Mouse (Mus musculus) heart, embryonic 14.5 days (tissue): ENCODE data around the gene Pcgf1. TPM values are rescaled to one million over a fixed set of nuclear protein-coding genes. Genes with fewer than 3 reads are reported as not detected.

Experiments
- ATAC-seq: fragments of 200-750 bp; cut with Nextera tagmentation; 2 replicates; pipeline ENCODE4 v1.8.0; 2017; ENCODE audit warnings: low read depth, moderate TSS enrichment; ENCODE audit not compliant: insufficient number of reproducible peaks, insufficient read depth, low FRiP score
- H3K27ac ChIP-seq, 2 experiments: fragments of 200-500 bp in 1 of 2; fragments of 300-500 bp in 1 of 2; sonication (generic) in 1 of 2; replicated peaks in 1 of 2; 2 replicates each; pipeline ENCODE4 v1.5.1; 2012 to 2014; ENCODE audit warnings: low read depth in 2 of 2, low read length in 2 of 2, control low read depth in 1 of 2, mild to moderate bottlenecking in 1 of 2, mixed read lengths in 1 of 2; ENCODE audit not compliant: control insufficient read depth in 1 of 2, insufficient read depth in 1 of 2
- H3K27me3 ChIP-seq: fragments of 300-500 bp; sonication (generic); 2 replicates; pipeline ENCODE4 v1.6.1; 2014; ENCODE audit warnings: mild to moderate bottlenecking, low read length, control low read depth; ENCODE audit not compliant: control insufficient read depth, insufficient read depth
- H3K36me3 ChIP-seq: fragments of 300-500 bp; sonication (generic); 2 replicates; pipeline ENCODE4 v1.6.1; 2014; ENCODE audit warnings: mild to moderate bottlenecking, control low read depth, low read length, mixed read lengths; ENCODE audit not compliant: control insufficient read depth, insufficient read depth
- H3K4me1 ChIP-seq, 2 experiments: fragments of 200-500 bp in 1 of 2; fragments of 300-500 bp in 1 of 2; sonication (generic) in 1 of 2; 2 replicates each; pipeline ENCODE4 v1.6.1; 2012 to 2014; ENCODE audit warnings: low read length in 2 of 2, control low read depth in 1 of 2, mixed read lengths in 1 of 2; ENCODE audit not compliant: control insufficient read depth in 2 of 2, insufficient read depth in 2 of 2
- H3K4me2 ChIP-seq: fragments of 300-500 bp; sonication (generic); 2 replicates; pipeline ENCODE4 v1.6.1; 2014; ENCODE audit warnings: mild to moderate bottlenecking, low read length
- H3K4me3 ChIP-seq, 2 experiments: fragments of 200-500 bp in 1 of 2; fragments of 300-500 bp in 1 of 2; sonication (generic) in 1 of 2; 2 replicates each; pipeline ENCODE4 v1.5.1; 2012 to 2014; ENCODE audit warnings: low read length in 2 of 2, mild to moderate bottlenecking in 2 of 2, control low read depth in 1 of 2, low read depth in 1 of 2, moderate library complexity in 1 of 2; ENCODE audit not compliant: control insufficient read depth in 1 of 2, insufficient read depth in 1 of 2
- H3K9ac ChIP-seq: fragments of 300-500 bp; sonication (generic); 2 replicates; pipeline ENCODE4 v1.6.1; 2014; ENCODE audit warnings: mild to moderate bottlenecking, low read length
- H3K9me3 ChIP-seq: fragments of 300-500 bp; sonication (generic); 2 replicates; pipeline ENCODE4 v1.6.1; 2016; ENCODE audit warnings: low read length, control low read depth; ENCODE audit not compliant: control insufficient read depth
- WGBS: fragments of 180-500 bp; shearing (Covaris S2); extraction: QIAGEN DNeasy Blood & Tissue Kit; methylation state at CpG from one replicate; pipeline ENCODE4 v1.1.7; 2014; 5-methylcytosine and 5-hydroxymethylcytosine counted together
- polyA plus RNA-seq: library from polyadenylated mRNA; unstranded; fragments of >200 nt; fragmentation: Nextera tagmentation; extraction: Ambion mirVana; gene quantifications from 2 replicates; pipeline ENCODE4 v1.2.1, GENCODE M21; 2014

The Pcgf1 gene
- polyA plus RNA-seq, 1 experiment from 2014 or later, result 16.8 TPM

GRCm38 (mm10) chr6:83034463-83035055, 43.1 kb upstream of the Pcgf1 start:
- 34% methylated on average over 5 of the region's 5 CpGs for WGBS
- Histone ChIP-seq H3K4me2 (peak overlapping the region; percentile 92), H3K27ac (no peak overlapping the region), H3K4me1 (peaks cover 17 to 19% of the 10 kb centered on the region in 2 experiments), H3K27me3 (peaks cover 12% of the 10 kb centered on the region), H3K9ac (peak overlapping the region; percentile 83; the same call in 1 of the 2 replicates), H3K4me3 (peak overlapping the region; percentile 68 to 75), H3K9me3 (no peaks in the 10 kb centered on the region), H3K36me3 (0 out of 2 replicates have a peak, but pooled peaks cover 4% of the 10 kb centered on the region)
- ATAC-seq, result no peak

GRCm38 (mm10) chr6:83037188-83037587, 40.5 kb upstream of the Pcgf1 start:
- no peak overlapping the region for H3K9ac ChIP-seq
- peaks cover 5 to 12% of the 10 kb centered on the region in 2 experiments; a peak in 3 of 4 replicates for H3K4me1 ChIP-seq
- H3K4me3 ChIP-seq, result no peak overlapping the region
- ATAC-seq, result no peak
- no peaks in the 10 kb centered on the region for H3K9me3 ChIP-seq
- H3K27me3 ChIP-seq, result peaks cover 1% of the 10 kb centered on the region
- no peaks in the 10 kb centered on the region for H3K36me3 ChIP-seq
- no peak overlapping the region for H3K27ac ChIP-seq
- WGBS, result 83% methylated on average over 8 of the region's 8 CpGs
- H3K4me2 ChIP-seq, result no peak overlapping the region

- Histone ChIP-seq H3K27me3 (no peaks in the 10 kb centered on the region; the same call in 1 of the 2 replicates), H3K36me3 (no peaks in the 10 kb centered on the region), H3K4me2 (peak overlapping the region; percentile 52), H3K27ac (no peak overlapping the region), H3K9ac (no peak overlapping the region; the same call in 1 of the 2 replicates), H3K4me1 (peaks cover 5 to 11% of the 10 kb centered on the region in 2 experiments; a peak in 2 of 4 replicates), H3K4me3 (peak overlapping the region; percentile 13 to 22; a peak in 2 of 4 replicates), H3K9me3 (no peaks in the 10 kb centered on the region)
- 14% methylated on average over 24 of the region's 24 CpGs for WGBS
- ATAC-seq, result 0 out of 2 replicates have a peak, but pooled peaks have one; percentile 22
Measured at GRCm38 (mm10) chr6:83038496-83039012, 39.1 kb upstream of the Pcgf1 start.

- no peak overlapping the region for H3K27ac ChIP-seq
- H3K36me3 ChIP-seq, result no peaks in the 10 kb centered on the region
- H3K27me3 ChIP-seq, result no peaks in the 10 kb centered on the region; the same call in 1 of the 2 replicates
- H3K4me3 ChIP-seq, result no peak overlapping the region
- H3K9me3 ChIP-seq, result no peaks in the 10 kb centered on the region
- WGBS, result 80% methylated on average over 5 of the region's 5 CpGs
- H3K4me1 ChIP-seq, result peaks cover 17 to 19% of the 10 kb centered on the region in 2 experiments
- no peak for ATAC-seq
- no peak overlapping the region for H3K4me2 ChIP-seq
- H3K9ac ChIP-seq, result no peak overlapping the region
Measured at GRCm38 (mm10) chr6:83040601-83041000, 37.1 kb upstream of the Pcgf1 start.

GRCm38 (mm10) chr6:83043561-83043960, 34.1 kb upstream of the Pcgf1 start:
- no peaks in the 10 kb centered on the region for H3K9me3 ChIP-seq
- no peaks in the 10 kb centered on the region for H3K36me3 ChIP-seq
- H3K27ac ChIP-seq, result no peak overlapping the region
- H3K4me3 ChIP-seq, result no peak overlapping the region
- H3K27me3 ChIP-seq, result peaks cover 2% of the 10 kb centered on the region; the same call in 1 of the 2 replicates
- 73% methylated on average over 6 of the region's 6 CpGs for whole genome bisulfite sequencing
- no peak overlapping the region for H3K4me2 ChIP-seq
- H3K9ac ChIP-seq, result no peak overlapping the region
- peaks cover 16 to 17% of the 10 kb centered on the region in 2 experiments for H3K4me1 ChIP-seq
- ATAC-seq, result no peak

- H3K36me3 ChIP-seq, result no peaks in the 10 kb centered on the region
- no peaks in the 10 kb centered on the region for H3K9me3 ChIP-seq
- peaks cover 2% of the 10 kb centered on the region; the same call in 1 of the 2 replicates for H3K27me3 ChIP-seq
- 92% methylated on average over 5 of the region's 5 CpGs for WGBS
- ATAC-seq, result no peak
- peaks cover 16 to 17% of the 10 kb centered on the region in 2 experiments for H3K4me1 ChIP-seq
- H3K4me2 ChIP-seq, result no peak overlapping the region
- H3K9ac ChIP-seq, result no peak overlapping the region
- H3K4me3 ChIP-seq, result no peak overlapping the region
- peak overlapping the region; percentile 52 to 70; a peak in 3 of 4 replicates for H3K27ac ChIP-seq
Measured at GRCm38 (mm10) chr6:83043993-83044392, 33.7 kb upstream of the Pcgf1 start.

GRCm38 (mm10) chr6:83044742-83045141, 32.9 kb upstream of the Pcgf1 start:
- H3K9ac ChIP-seq, result no peak overlapping the region
- peaks cover 2% of the 10 kb centered on the region; the same call in 1 of the 2 replicates for H3K27me3 ChIP-seq
- peak; percentile 72 for ATAC-seq
- WGBS, result 12% methylated on average over 9 of the region's 9 CpGs
- no peak overlapping the region for H3K4me3 ChIP-seq
- H3K36me3 ChIP-seq, result no peaks in the 10 kb centered on the region
- H3K4me1 ChIP-seq, result peaks cover 16 to 17% of the 10 kb centered on the region in 2 experiments
- peak overlapping the region; percentile 52 to 70 for H3K27ac ChIP-seq
- no peak overlapping the region for H3K4me2 ChIP-seq
- H3K9me3 ChIP-seq, result no peaks in the 10 kb centered on the region
